Mouse (Mus musculus): ENCODE measurements around the gene Focad.

- no peak for TF ChIP-seq CTCF (IDR thresholded peaks at IDR 0.05; ENCODE audit: control insufficient read depth, insufficient read depth, insufficient read length)
- no peak for TF ChIP-seq MAX (IDR thresholded peaks at IDR 0.05)
- TF ChIP-seq FOSL1 (IDR thresholded peaks at IDR 0.05; ENCODE audit: insufficient read depth, low read length, poor library complexity, severe bottlenecking), result no peak
- no peak for TF ChIP-seq MYOG (IDR thresholded peaks at IDR 0.05; ENCODE audit: control insufficient read depth, extremely low read depth, insufficient read length)
- TF ChIP-seq MYOD1 (IDR thresholded peaks at IDR 0.05; ENCODE audit: control insufficient read depth, insufficient read length, low read depth), result no peak
Observed at GRCm38 (mm10) chr4:88440814-88441213, 346.4 kb downstream of the Focad start.
